Mouse (Mus musculus): ENCODE measurements at regions not wholly inside any gene's neighbourhood (a gene's known extent, or its start where the extent isn't known, plus 50 kb on each side); places are given as distances from the start of the nearest gene placed in this dataset.
"Not testable (repeated sequence)": the region's sequence is repeated elsewhere in the genome, so short reads cannot be mapped to it uniquely, and the experiment has no call there.

- H3K4me3 ChIP-seq (ENCODE audit: insufficient read depth, low read length); H3K4me1 ChIP-seq (ENCODE audit: control insufficient read depth, insufficient read depth, low read length); H3K27ac ChIP-seq (ENCODE audit: insufficient read depth, low read length): not testable (repeated sequence)
Measured at GRCm38 (mm10) chr12:23216521-23216920, 563.5 kb downstream of the Gm10330 start.

GRCm38 (mm10) chr12:23189546-23189945, 590.5 kb downstream of the Gm10330 start:
- not testable (repeated sequence) for H3K27ac ChIP-seq (ENCODE audit: insufficient read depth, low read length); H3K4me1 ChIP-seq (ENCODE audit: control insufficient read depth, insufficient read depth, low read length)
- peak overlapping the region; percentile 48 for H3K4me3 ChIP-seq (ENCODE audit: insufficient read depth, low read length)
- peak; percentile 58 for TF ChIP-seq POLR2A (IDR thresholded peaks at IDR 0.05; ENCODE audit: low read depth, low read length)

GRCm38 (mm10) chr12:23189110-23189509, 591.0 kb downstream of the Gm10330 start:
- not testable (repeated sequence) for H3K4me1 ChIP-seq (ENCODE audit: control insufficient read depth, insufficient read depth, low read length); H3K27ac ChIP-seq (ENCODE audit: insufficient read depth, low read length)
- peak overlapping the region; percentile 48 for H3K4me3 ChIP-seq (ENCODE audit: insufficient read depth, low read length)

Measured in embryonic fibroblast, embryonic 13.5 days (primary cell).